Mouse (Mus musculus) heart, embryonic 15.5 days (tissue): ENCODE measurements around the gene Sprr2i. TPM values are rescaled to one million over a fixed set of nuclear protein-coding genes. Genes with fewer than 3 reads are reported as not detected.

Source experiments
- ATAC-seq: fragments of 200-750 bp; cut with Nextera tagmentation; replicated peaks from 2 replicates; pipeline ENCODE4 v1.8.0; 2017; ENCODE audit warnings: low read depth, moderate TSS enrichment; ENCODE audit not compliant: insufficient number of reproducible peaks, insufficient read depth, low FRiP score
- H3K27ac ChIP-seq: fragments of 300-500 bp; sonication (generic); 2 replicates; pipeline ENCODE4 v1.5.1; 2015; ENCODE audit warnings: mild to moderate bottlenecking, inconsistent platforms
- H3K27me3 ChIP-seq: fragments of 300-500 bp; sonication (generic); 2 replicates; pipeline ENCODE4 v1.6.1; 2015; ENCODE audit warnings: inconsistent platforms
- H3K36me3 ChIP-seq: fragments of 300-500 bp; sonication (generic); 2 replicates; pipeline ENCODE4 v1.6.1; 2015; ENCODE audit warnings: mild to moderate bottlenecking, inconsistent platforms
- H3K4me1 ChIP-seq: fragments of 300-500 bp; sonication (generic); replicated peaks from 2 replicates; pipeline ENCODE4 v1.6.1; 2015; ENCODE audit warnings: inconsistent platforms
- H3K4me2 ChIP-seq: fragments of 300-500 bp; sonication (generic); 2 replicates; pipeline ENCODE4 v1.6.1; 2015; ENCODE audit warnings: inconsistent platforms, mild to moderate bottlenecking, moderate library complexity
- H3K4me3 ChIP-seq: fragments of 300-500 bp; sonication (generic); 2 replicates; pipeline ENCODE4 v1.5.1; 2015; ENCODE audit warnings: mild to moderate bottlenecking, inconsistent platforms
- H3K9ac ChIP-seq: fragments of 300-500 bp; sonication (generic); 2 replicates; pipeline ENCODE4 v1.6.1; 2015; ENCODE audit warnings: mild to moderate bottlenecking, inconsistent platforms
- H3K9me3 ChIP-seq: fragments of 300-500 bp; sonication (generic); replicated peaks from 2 replicates; pipeline ENCODE4 v1.6.1; 2016; ENCODE audit warnings: inconsistent platforms
- WGBS: fragments of 180-500 bp; shearing (Covaris S2); methylation state at CpG from one replicate; pipeline ENCODE4 v1.1.7; 2015; ENCODE audit warnings: mixed read lengths; 5-methylcytosine and 5-hydroxymethylcytosine counted together
- polyA plus RNA-seq: library from polyadenylated mRNA; unstranded; fragments of >200 nt; fragmentation: Nextera tagmentation; extraction: Ambion mirVana; gene quantifications from 2 replicates; pipeline ENCODE4 v1.2.1, GENCODE M21; 2015

Sprr2i gene
- polyA plus RNA-seq, 1 experiment from 2014 or later, result not detected

DNA sequence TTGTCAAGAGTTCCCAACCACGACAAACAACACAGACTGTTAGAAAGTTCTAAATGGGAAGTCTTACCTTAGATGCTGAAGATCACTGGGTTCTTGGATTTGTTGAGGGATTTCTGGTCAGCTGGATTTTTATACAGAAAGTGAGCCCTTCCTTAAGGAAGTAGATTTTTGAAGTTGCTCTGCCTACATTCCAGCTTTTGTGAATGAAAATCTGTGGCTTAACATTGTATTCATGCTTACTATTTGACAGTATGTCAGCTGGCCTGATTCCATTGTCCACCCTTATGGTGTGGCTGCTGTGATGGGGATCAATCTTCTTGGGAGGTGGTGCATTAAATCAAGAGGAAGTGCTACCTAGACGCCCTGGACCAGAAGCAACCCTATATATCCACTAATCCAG is 50.8 kb downstream of the Sprr2i start, which contains the start of gene Sprr3:
Gene Sprr3 (minus strand): TSS at position 101 of the 400 bp plus-strand sequence.
- Histone ChIP-seq H3K9me3 (no peaks in the 10 kb centered on the region), H3K27ac (no peak within 1 kb of the TSS), H3K4me2 (no peak within 1 kb of the TSS), H3K4me1 (no peaks in the 10 kb centered on the region), H3K4me3 (no peak within 1 kb of the TSS), H3K27me3 (no peaks in the 10 kb centered on the region), H3K36me3 (no peaks in the 10 kb centered on the region), H3K9ac (no peak within 1 kb of the TSS)
- 56% methylated on average over 2 of the region's 2 CpGs for WGBS
- ATAC-seq, result no peak

Other genes starting within 250 kb of the Sprr2i start
- gene Sprr2a1, start 192.2 kb upstream of the Sprr2i start, polyA plus RNA-seq, result 0.20 and 0.56 TPM in 2 replicates
- gene Sprr2a2, start 192.1 kb upstream of the Sprr2i start, polyA plus RNA-seq, result 6.6 and 35.7 TPM in 2 replicates
- gene Sprr2a3, start 122.6 kb upstream of the Sprr2i start, polyA plus RNA-seq, result 0.64 and 2.6 TPM in 2 replicates
- not detected in 2 replicates for gene Sprr2b, start 91.4 kb upstream of the Sprr2i start, polyA plus RNA-seq
- gene Sprr2d, start 68.9 kb upstream of the Sprr2i start, polyA plus RNA-seq, result not detected in 2 replicates
- not detected in 2 replicates for gene Sprr2e, start 55.8 kb upstream of the Sprr2i start, polyA plus RNA-seq
- not detected in 2 replicates for gene Sprr2f, start 42.8 kb upstream of the Sprr2i start, polyA plus RNA-seq
- gene Sprr2h, start 22.3 kb upstream of the Sprr2i start, polyA plus RNA-seq, result not detected in 2 replicates
- gene Sprr2j-ps, start 10.1 kb downstream of the Sprr2i start, polyA plus RNA-seq, result not detected in 2 replicates
- 5.3 and 5.4 TPM in 2 replicates for gene Gm9774, start 21.4 kb downstream of the Sprr2i start, polyA plus RNA-seq
- not detected in 2 replicates for gene Sprr2k, start 24.6 kb downstream of the Sprr2i start, polyA plus RNA-seq
- not detected in 2 replicates for gene Sprr1b, start 30.8 kb downstream of the Sprr2i start, polyA plus RNA-seq
- gene Sprr3, start 50.7 kb downstream of the Sprr2i start, polyA plus RNA-seq, result 0.11 TPM in 1 of 2 replicates, not detected in the other
- 0.42 and 2.6 TPM in 2 replicates for gene Sprr1a, start 77.9 kb downstream of the Sprr2i start, polyA plus RNA-seq
- not detected in 2 replicates for gene Sprr4, start 92.5 kb downstream of the Sprr2i start, polyA plus RNA-seq
- gene 2310046K23Rik, start 126.5 kb downstream of the Sprr2i start, polyA plus RNA-seq, result not detected in 2 replicates
- 0.09 TPM in 1 of 2 replicates, not detected in the other for gene Ivl, start 165.7 kb downstream of the Sprr2i start, polyA plus RNA-seq
- not detected in 2 replicates for gene Smcp, start 181.0 kb downstream of the Sprr2i start, polyA plus RNA-seq
- not detected in 2 replicates for gene 2210017I01Rik, start 199.5 kb downstream of the Sprr2i start, polyA plus RNA-seq
- not detected in 2 replicates for gene Lce6a, start 213.7 kb downstream of the Sprr2i start, polyA plus RNA-seq
- gene Lce1a1, start 240.3 kb downstream of the Sprr2i start, polyA plus RNA-seq, result not detected in 2 replicates
- gene Lce1b, start 248.9 kb downstream of the Sprr2i start, polyA plus RNA-seq, result not detected in 2 replicates